ENCODE assay signal across 20 mouse cellular contexts in genomic region chr8:11403813-11404212, GRCm38 (mm10).
DNase-seq lines count a peak whose midpoint lies in the region; ATAC-seq lines count a peak whose summit lies in the region.
"Had no signal": no experiment of that assay in that cellular context is flagged by ENCODE, and none has a peak within 500 bp of the region (broad histone marks: within the 10 kb centered on the region; RNA-seq: fewer than 3 reads in every experiment).

No protein-coding gene starts in this region.

- no peaks in the 10 kb centered on the region for H3K36me3 ChIP-seq in forebrain, embryonic 12.5 days (replicated peaks)
- H3K36me3 ChIP-seq in forebrain, embryonic 15.5 days = no peaks in the 10 kb centered on the region
- peaks cover 25% of the 10 kb centered on the region for H3K36me3 ChIP-seq in lung, embryonic 15.5 days
- H3K36me3 ChIP-seq: hindbrain, embryonic 15.5 days; liver, embryonic 13.5 days; neural tube, embryonic 15.5 days had no signal

- 89% methylated on average over 9 of the region's 9 CpGs for WGBS in forebrain, embryonic 12.5 days
- 88% methylated on average over 9 of the region's 9 CpGs for WGBS in forebrain, embryonic 15.5 days
- 89% methylated on average over 9 of the region's 9 CpGs for WGBS in lung, embryonic 15.5 days

- H3K9ac ChIP-seq in forebrain, embryonic 12.5 days = no peak overlapping the region; the same call in 1 of the 2 replicates
- no peak overlapping the region for H3K9ac ChIP-seq in forebrain, embryonic 15.5 days (replicated peaks)
- H3K9ac ChIP-seq in lung, embryonic 15.5 days = no peak overlapping the region
- H3K9ac ChIP-seq: hindbrain, embryonic 15.5 days; liver, embryonic 13.5 days; neural tube, embryonic 15.5 days had no signal

- H3K4me2 ChIP-seq in forebrain, embryonic 12.5 days = no peak overlapping the region
- H3K4me2 ChIP-seq in forebrain, embryonic 15.5 days (replicated peaks) = no peak overlapping the region
- no peak overlapping the region for H3K4me2 ChIP-seq in lung, embryonic 15.5 days
- H3K4me2 ChIP-seq: hindbrain, embryonic 15.5 days; liver, embryonic 13.5 days; neural tube, embryonic 15.5 days had no signal

- no peaks in the 10 kb centered on the region for H3K27me3 ChIP-seq in forebrain, embryonic 12.5 days
- no peaks in the 10 kb centered on the region for H3K27me3 ChIP-seq in forebrain, embryonic 15.5 days
- H3K27me3 ChIP-seq in lung, embryonic 15.5 days = no peaks in the 10 kb centered on the region
- H3K27me3 ChIP-seq: hindbrain, embryonic 15.5 days; liver, embryonic 13.5 days; neural tube, embryonic 15.5 days had no signal

- H3K4me1 ChIP-seq in forebrain, embryonic 12.5 days = peaks cover 14% of the 10 kb centered on the region
- peaks cover 13% of the 10 kb centered on the region for H3K4me1 ChIP-seq in forebrain, embryonic 15.5 days
- H3K4me1 ChIP-seq in lung, embryonic 15.5 days = peaks cover 48% of the 10 kb centered on the region
- H3K4me1 ChIP-seq: liver, embryonic 13.5 days had no signal

- no peak for ATAC-seq in forebrain, embryonic 12.5 days (ENCODE audit: low FRiP score)
- ATAC-seq in forebrain, embryonic 15.5 days (replicated peaks) = no peak
- no peak for ATAC-seq in lung, embryonic 15.5 days (ENCODE audit: borderline replicate concordance, extremely low read depth, low FRiP score, low TSS enrichment)
- peak; percentile 97 for ATAC-seq in megakaryocyte, adult 5-6 weeks (ENCODE audit: poor library complexity, severe bottlenecking)
- no peak for ATAC-seq in activated CD4-positive, CD25-positive, alpha-beta regulatory T cell, adult 4 months

- 0 out of 2 replicates have a peak overlapping the region, but pooled peaks have one; percentile 13 for H3K27ac ChIP-seq in forebrain, embryonic 12.5 days
- no peak overlapping the region for H3K27ac ChIP-seq in forebrain, embryonic 15.5 days (replicated peaks)
- H3K27ac ChIP-seq in lung, embryonic 15.5 days = peak overlapping the region; percentile 89
- H3K27ac ChIP-seq: hindbrain, embryonic 15.5 days; liver, embryonic 13.5 days; neural tube, embryonic 15.5 days had no signal

- DNase-seq in lung, postnatal 10 days = no peak
- DNase-seq in 416B (ENCODE audit: low read depth) = peak; percentile 69
- DNase-seq in layer of hippocampus, postnatal 25 days (ENCODE audit: extremely low spot score in 1 of 2, low spot score in 1 of 2) = no peak
- DNase-seq: adrenal gland, postnatal 36 days; cerebellum, adult 11 months; cerebellum, adult 9-11 months; gastrocnemius, postnatal 36 days; kidney, adult 2 months; kidney, postnatal 14 days; liver, embryonic 13.5 days; midbrain, embryonic 14.5 days had no signal

- no peak overlapping the region for H3K4me3 ChIP-seq in forebrain, embryonic 12.5 days (replicated peaks)
- H3K4me3 ChIP-seq in forebrain, embryonic 15.5 days = no peak overlapping the region
- no peak overlapping the region for H3K4me3 ChIP-seq in lung, embryonic 15.5 days
- H3K4me3 ChIP-seq: forebrain, embryonic 10.5 days; hindbrain, embryonic 15.5 days; liver, embryonic 13.5 days; myocyte; neural tube, embryonic 15.5 days had no signal

- no peaks in the 10 kb centered on the region for H3K9me3 ChIP-seq in forebrain, embryonic 12.5 days
- H3K9me3 ChIP-seq in forebrain, embryonic 15.5 days = no peaks in the 10 kb centered on the region
- H3K9me3 ChIP-seq in lung, embryonic 15.5 days = no peaks in the 10 kb centered on the region
- H3K9me3 ChIP-seq: forebrain, embryonic 10.5 days; hindbrain, embryonic 15.5 days; liver, embryonic 13.5 days; neural tube, embryonic 15.5 days had no signal
